13 mouse cellular contexts compared by ENCODE assay signal in genomic region chr12:17478856-17479255, GRCm38 (mm10).
"Had no signal": no experiment of that assay in that cellular context is flagged by ENCODE, and none has a peak within 500 bp of the region (broad histone marks: within the 10 kb centered on the region; RNA-seq: fewer than 3 reads in every experiment).

No protein-coding gene starts in this region.

- H3K36me3 ChIP-seq: kidney, embryonic 15.5 days; limb, embryonic 13.5 days; midbrain, embryonic 12.5 days; neural tube, embryonic 13.5 days had no signal

- H3K27ac ChIP-seq: kidney, embryonic 15.5 days; limb, embryonic 13.5 days; liver, embryonic 14.5 days; midbrain, embryonic 12.5 days; neural tube, embryonic 13.5 days had no signal

- H3K4me1 ChIP-seq: kidney, embryonic 15.5 days; limb, embryonic 13.5 days; midbrain, embryonic 12.5 days; neural tube, embryonic 13.5 days had no signal

- ATAC-seq: intestine, embryonic 16.5 days; midbrain, embryonic 16.5 days had no signal

- H3K9me3 ChIP-seq: kidney, embryonic 15.5 days; limb, embryonic 13.5 days; midbrain, embryonic 12.5 days; neural tube, embryonic 13.5 days had no signal

- DNase-seq: kidney, adult 2 months; kidney, postnatal 14 days; left cerebral cortex, postnatal 4 days; retina, postnatal 1 day; right cerebral cortex, postnatal 4 days; spleen, adult 18-20 months had no signal

- H3K9ac ChIP-seq: kidney, embryonic 15.5 days; limb, embryonic 13.5 days; liver, embryonic 14.5 days; midbrain, embryonic 12.5 days; neural tube, embryonic 13.5 days had no signal

- H3K4me2 ChIP-seq: kidney, embryonic 15.5 days; limb, embryonic 13.5 days; midbrain, embryonic 12.5 days; neural tube, embryonic 13.5 days had no signal

- H3K4me3 ChIP-seq: kidney, embryonic 15.5 days; limb, embryonic 13.5 days; midbrain, embryonic 12.5 days; neural tube, embryonic 13.5 days had no signal

- H3K27me3 ChIP-seq: kidney, embryonic 15.5 days; limb, embryonic 13.5 days; midbrain, embryonic 12.5 days; neural tube, embryonic 13.5 days had no signal
